Mouse (Mus musculus) T-cell, adult 2 months (primary cell): ENCODE measurements around the gene Mgst3.

Source experiments
- DNase-seq: peaks from one replicate; pipeline ENCODE4 v3.0.0; 2022; ENCODE audit warnings: low spot score

The Mgst3 gene

DNA sequence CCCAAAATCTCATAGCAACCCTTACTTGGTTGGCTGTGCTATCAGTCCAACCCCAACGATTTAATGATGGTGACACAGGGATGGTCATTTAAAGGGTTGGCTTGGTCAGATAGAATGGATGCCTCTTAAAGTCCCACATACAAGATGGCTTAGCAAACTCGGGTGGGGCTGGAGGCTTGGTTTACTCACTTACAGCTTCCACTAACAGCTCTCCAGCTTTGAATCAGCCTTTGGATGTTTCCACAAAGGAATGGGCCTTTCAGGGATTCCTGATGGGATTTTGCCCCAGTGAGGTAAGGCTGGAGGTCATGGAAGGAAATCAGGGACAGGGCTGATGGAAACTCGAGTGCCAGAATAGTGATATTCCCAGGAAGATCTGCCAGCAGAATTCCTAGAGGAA, 5.8 kb downstream of the Mgst3 start:
- no peak for DNase-seq

DNA sequence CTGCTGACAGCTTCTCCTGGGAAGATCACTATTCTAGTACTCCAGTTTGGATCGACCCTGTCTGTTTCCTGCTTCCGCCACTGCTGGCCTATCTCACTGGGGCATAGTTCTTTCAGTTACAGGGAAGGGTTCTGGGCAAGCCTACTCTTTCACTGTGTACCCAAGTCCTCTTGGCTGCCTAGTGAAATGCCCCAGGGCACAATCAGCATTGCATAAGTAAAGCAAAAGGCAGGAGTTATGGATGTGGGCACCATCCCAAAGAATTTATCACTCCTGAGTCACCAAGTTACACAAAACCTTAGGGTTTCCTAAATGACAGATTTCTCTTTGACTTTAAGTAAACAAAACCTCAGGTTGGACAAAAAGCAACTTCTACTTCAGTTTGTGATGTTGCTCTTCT, 6.3 kb downstream of the Mgst3 start:
- no peak for DNase-seq

GRCm38 (mm10) chr1:167386466-167386865, 7.2 kb downstream of the Mgst3 start:
- no peak for DNase-seq

DNA sequence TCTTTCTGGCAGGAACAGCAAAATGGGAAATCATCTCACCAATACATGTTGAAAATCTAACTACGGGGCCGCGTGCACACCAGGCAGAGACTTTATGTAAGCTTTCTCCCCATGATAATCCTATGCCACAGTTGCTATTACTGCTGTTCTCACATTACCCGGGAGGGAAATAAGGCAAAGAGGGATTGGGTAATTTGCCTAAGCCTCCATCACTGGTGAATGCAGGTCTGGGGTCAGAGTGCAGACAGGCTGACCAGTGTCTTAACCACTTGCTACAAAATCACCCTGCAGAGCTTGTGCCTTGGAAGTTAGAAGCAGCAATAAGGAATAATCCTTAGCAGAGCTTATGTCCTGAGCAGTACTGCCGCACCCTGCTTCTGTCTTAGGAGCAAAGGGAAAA, 8.0 kb downstream of the Mgst3 start:
- DNase-seq = no peak

DNA sequence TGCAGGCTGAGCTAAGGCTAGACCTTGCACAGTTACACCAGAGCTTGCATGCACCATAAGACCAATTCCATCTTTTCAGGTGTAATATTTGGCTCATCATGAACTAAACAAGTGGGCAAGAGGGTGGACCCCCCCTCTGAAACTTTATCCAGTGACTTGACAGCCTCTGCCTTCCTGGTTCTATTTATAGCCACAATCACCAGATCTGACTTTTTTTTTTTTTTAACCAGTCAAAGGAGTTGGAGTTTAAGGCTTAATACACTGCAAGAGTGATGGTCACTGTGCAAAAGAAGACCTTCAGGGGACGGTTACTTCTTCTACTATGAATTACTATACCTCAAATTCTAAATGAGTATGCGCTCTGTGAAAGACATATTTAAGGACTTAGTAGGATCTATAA, 8.4 kb downstream of the Mgst3 start:
- DNase-seq = no peak

DNA sequence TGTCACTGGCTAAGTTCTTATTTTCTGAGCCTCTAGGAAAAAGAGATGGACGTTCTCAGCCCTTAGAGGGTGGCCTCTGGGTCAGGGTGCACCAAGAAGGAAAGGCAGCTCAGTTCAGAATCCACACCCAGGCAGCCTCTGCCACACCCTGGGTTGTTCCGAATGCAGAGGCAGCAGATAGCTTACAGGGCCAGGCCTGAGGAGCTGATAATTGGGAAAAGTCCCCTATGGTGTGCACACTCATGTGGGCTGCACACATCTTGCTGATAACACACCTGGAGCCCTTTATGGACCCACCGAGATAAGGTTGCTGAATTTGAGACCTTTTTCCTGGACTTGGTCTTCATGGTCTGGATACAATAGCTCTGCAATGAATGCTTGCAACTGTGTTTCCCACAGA, 9.5 kb downstream of the Mgst3 start:
- no peak for DNase-seq

DNA sequence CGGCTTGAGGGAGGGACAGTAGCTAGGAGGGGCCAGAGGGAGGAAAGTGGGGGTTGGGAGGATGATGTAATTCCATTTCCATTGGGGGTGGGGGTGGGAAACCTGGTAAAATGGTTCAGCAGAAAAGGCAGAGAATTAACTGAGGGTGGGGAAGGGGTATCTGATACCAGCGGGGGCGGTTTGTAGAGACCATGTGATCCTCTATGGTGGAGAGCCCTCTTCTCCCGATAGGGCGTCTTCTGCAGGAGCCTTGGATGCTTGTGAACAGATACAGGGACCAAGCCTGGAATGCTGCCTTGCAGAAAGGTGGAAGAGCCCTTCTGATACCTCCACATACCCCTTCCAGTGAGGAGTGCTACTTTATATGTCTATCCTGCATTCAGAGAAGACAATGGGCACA, 10.5 kb downstream of the Mgst3 start:
- no peak for DNase-seq

DNA sequence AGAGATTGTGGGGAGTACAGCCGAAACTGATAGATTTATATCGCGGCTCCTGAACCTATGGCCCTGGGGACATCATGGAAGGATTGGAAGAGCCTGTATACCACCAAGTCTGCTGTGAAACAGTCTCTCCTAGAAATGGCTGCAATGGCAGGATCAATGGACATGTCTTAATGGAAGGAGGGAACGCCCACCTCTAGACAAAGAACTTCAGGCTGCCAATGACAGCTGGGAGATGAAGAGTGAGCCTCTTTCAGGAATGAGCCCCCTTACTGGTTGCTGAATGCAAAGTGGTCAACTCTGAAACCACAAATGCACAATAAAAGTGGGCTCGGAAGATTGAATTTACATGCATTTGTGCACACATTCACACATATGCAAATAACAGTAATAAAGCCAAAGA, 10.9 kb downstream of the Mgst3 start:
- no peak for DNase-seq

DNA sequence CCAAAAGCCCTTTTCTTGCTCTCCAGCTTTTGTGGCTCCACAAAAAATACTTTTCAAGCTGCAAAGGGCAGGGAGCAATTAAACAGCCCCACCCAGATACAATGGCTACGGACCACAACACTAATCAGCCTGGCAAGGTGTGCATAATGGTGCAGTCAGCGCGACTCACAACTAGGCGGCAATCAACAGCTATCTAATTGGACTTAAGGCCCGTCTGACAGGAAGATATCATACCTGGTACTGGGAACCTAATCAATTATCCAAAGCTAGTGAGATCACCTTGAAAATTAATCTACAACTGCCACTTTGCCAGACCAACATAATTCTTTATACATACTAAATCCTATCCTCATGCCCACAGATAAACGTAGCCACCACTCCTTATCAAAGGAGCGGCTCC, 11.3 kb downstream of the Mgst3 start:
- no peak for DNase-seq

- no peak for DNase-seq
Observed at GRCm38 (mm10) chr1:167381050-167382015, 12.3 kb downstream of the Mgst3 start.

- no peak for DNase-seq
Observed at GRCm38 (mm10) chr1:167380223-167380622, 13.4 kb downstream of the Mgst3 start.

DNA sequence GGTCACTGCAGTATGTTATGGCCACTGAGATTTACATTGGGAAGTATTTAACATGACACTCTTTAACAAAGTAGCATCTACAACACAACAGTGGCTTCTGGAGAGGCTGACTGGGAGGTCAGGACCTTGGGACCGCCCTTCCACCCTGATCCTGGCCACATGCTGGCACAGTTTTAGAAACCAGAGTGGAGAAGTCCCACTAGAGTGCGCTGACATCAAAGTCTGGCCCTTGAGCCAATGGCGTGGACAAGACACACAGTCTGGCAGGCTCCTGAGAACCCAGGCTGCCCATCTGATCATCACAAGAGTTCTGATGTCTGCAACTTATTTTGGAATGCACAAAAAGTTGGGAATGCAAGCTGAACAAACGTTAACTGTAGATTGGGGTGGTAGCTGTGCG, 13.9 kb downstream of the Mgst3 start:
- no peak for DNase-seq

DNA sequence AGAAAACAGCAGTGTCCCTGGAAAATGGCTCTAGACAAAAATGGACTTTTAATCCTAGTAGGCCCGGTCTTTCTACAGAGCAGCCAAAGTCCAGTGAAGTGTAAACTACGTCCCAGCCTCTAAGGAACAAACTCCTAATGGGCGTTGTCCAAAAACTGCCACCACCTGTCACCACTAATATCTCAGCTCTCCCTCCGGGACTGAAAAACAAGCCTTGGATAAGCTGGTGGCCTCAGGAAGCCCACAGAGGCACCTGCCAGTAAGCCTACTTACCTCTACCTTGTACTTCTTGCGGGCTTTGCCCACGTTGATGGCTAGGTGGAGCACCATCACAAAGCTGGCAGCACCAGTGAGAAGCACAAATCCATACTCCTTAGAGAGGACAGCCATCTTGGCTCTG, 15.6 kb downstream of the Mgst3 start:
- no peak for DNase-seq

DNA sequence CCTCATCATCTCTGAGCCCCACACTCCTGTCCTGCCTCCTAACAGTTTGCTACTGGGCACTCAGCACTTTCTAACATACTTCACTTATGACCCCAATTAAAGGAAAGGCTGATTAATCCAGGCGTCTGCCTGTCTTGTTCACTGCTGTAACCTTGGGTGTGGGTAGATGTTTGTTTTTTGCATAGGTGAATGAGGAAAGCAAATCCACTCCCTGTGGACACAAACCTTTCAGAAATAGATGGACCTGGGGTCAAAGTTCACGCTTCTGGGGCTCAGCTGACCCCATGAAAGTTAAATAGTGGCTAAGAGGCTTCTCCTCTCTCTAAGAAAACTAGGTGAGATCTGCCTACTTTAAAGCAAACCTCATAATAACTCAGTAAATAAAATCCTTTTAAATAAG, 18.7 kb downstream of the Mgst3 start:
- DNase-seq = no peak

GRCm38 (mm10) chr1:167374003-167374784, 19.4 kb downstream of the Mgst3 start:
- DNase-seq = peak; percentile 52

- DNase-seq = no peak
Observed at GRCm38 (mm10) chr1:167372739-167373138, 20.9 kb downstream of the Mgst3 start.

- peak; percentile 82 for DNase-seq
Observed at GRCm38 (mm10) chr1:167369905-167370304, 23.7 kb downstream of the Mgst3 start.

- no peak for DNase-seq
Observed at GRCm38 (mm10) chr1:167368513-167368912, 25.1 kb downstream of the Mgst3 start.

DNA sequence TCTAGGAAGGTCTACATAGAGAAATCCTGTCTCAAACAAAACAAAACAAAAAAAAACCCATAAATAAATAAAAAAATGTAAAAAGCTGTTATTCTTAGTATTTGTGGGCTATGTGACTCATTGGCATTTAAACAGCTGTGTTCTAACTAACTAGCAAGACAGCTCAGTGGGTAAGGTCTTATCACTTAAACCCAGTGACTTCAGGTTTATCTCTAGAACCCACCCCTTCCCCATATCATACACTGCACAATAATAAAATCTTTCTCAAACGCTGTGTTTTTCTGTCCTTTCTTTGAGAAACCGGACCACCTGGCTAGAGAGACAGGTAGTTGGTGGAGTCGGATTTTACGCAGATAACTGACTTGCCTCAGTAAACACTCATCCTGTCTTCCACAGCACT, 25.6 kb downstream of the Mgst3 start:
- DNase-seq = no peak

GRCm38 (mm10) chr1:167366621-167367020, 27.0 kb downstream of the Mgst3 start:
- no peak for DNase-seq

DNA sequence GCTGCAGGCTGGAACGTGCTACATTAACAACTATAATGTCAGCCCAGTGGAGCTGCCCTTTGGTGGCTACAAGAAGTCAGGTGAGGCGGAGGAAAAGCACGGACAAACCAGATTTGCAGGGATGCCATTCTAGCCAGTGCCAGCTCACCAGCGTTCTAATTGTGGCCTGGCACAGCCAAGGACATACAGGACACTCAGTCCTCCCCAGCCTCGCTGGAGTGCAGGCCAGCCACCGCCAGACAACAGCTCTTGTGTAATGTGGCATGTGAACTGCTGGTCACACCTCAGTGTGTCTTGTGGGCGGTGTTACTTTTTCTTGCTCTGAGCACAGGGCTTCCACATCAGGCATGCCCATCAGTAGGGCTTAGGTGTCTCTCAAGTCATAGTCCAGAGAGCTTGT, 27.8 kb downstream of the Mgst3 start:
- DNase-seq = no peak

- no peak for DNase-seq
Observed at GRCm38 (mm10) chr1:167363322-167363721, 30.3 kb downstream of the Mgst3 start.

- DNase-seq = no peak
Observed at GRCm38 (mm10) chr1:167362819-167363218, 30.8 kb downstream of the Mgst3 start.
